Mouse (Mus musculus) left cerebral cortex, postnatal 36 days (tissue): ENCODE results near the gene Ddhd1. TPM values are rescaled to one million over a fixed set of nuclear protein-coding genes. Genes with fewer than 3 reads are reported as not detected.

ENCODE experiments used
- DNase-seq, 2 experiments: peaks; one replicate each; pipeline ENCODE4 v3.0.0; 2021 to 2022; ENCODE audit warnings: low spot score in 2 of 2, mixed read lengths in 1 of 2
- intact Hi-C: fragments of 180-260 bp; cut with DNase I; formaldehyde crosslinking; loops from one replicate; pipeline ENCODE4 v1.15.1; 2025
- microRNA-seq: library from miRNA; unstranded; fragments of <30 nt; microRNA quantifications from one replicate; pipeline ENCODE4 v1.2.0, GENCODE M21; 2022
- total RNA-seq, 2 experiments: library from RNA; stranded (reverse); gene quantifications; 2 replicates each; pipeline ENCODE4 v1.2.3; 2021

Ddhd1 gene
- total RNA-seq, 2 experiments from 2014 or later = 70.1 to 92.5 TPM

DNA sequence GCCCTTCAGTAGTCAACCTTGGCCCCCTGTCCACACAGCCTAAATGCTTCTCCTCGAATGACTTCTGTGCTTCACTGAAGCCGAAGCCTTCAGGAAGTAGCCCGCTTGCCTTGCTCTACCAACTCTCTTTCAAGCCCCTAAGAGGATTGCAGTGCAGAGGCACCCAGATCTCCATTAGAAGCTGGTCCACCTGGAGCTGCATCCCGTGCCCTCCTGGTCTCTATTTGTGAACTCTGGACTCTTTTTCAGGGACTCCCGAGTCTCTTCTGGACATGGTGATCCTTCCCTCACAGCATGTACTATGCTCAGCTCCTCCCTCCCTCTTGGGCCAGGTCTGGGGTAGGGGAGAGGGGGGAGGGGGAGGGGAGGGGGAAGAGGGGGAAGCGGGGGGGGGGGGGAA lies 113.9 kb downstream of the Ddhd1 start:
- no peak for DNase-seq
- intact Hi-C loops = loop anchor here (5.0 kb wide), 1 partner anchor 122 kb away; no protein-coding TSS in a partner anchor

GRCm38 (mm10) chr14:45539659-45540468 lies 118.1 kb downstream of the Ddhd1 start:
- peak in 1 of 2 experiments; percentile 38 for DNase-seq
- intact Hi-C loops = loop anchor here (5.0 kb wide), 1 partner anchor 118 kb away; no protein-coding TSS in a partner anchor

Small RNA genes within 50 kb of the gene (microRNA-seq; reads per million reads assigned to microRNA genes)
- gene Mir5131 = 4.1 reads per million, percentile 11 among the genes with 10 or more reads in this experiment

Other genes with a start within 250 kb of the Ddhd1 start
- 10 to 100 TPM; 91.8 to 91.9 TPM for gene Fermt2, start 128.0 kb downstream of the Ddhd1 start, total RNA-seq